Mouse (Mus musculus) cortical plate, adult 2 months (tissue): ENCODE measurements around the gene Vav2.

Source experiments
- CTCF ChIP-seq: fragments of 200-500 bp; IDR thresholded peaks from 2 replicates; pipeline ENCODE4 v1.5.1; 2011; ENCODE audit warnings: mild to moderate bottlenecking, control low read depth, low read length; ENCODE audit not compliant: insufficient read depth; ENCODE audit errors: extremely low read depth
- POLR2A ChIP-seq: fragments of 200-500 bp; IDR thresholded peaks from 2 replicates; pipeline ENCODE4 v1.6.1; 2011; ENCODE audit warnings: mild to moderate bottlenecking, low read length, control low read depth; ENCODE audit not compliant: insufficient read depth; ENCODE audit errors: extremely low read depth

DNA sequence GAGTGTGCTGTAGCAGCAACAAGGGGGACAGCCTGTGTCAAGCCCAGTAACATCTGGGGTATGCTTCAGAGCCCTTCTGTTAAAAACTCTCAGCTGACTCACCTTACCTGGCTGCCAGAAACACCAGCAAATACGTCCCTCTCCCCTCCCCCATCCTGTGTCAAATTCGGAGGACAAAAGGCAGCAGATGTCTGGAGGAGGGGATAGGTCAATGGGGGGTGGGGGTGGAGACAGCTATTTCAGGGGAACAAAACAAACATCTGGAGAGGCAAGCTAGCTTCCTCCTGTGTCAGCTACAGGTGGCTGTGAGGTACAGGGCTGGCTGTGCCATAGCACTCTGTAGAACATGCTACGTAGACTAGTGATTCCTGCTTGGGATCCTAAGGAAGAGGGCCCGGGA lies 49.0 kb downstream of the Vav2 start:
- TF ChIP-seq CTCF (no peak), POLR2A (no peak)
